Mouse (Mus musculus): ENCODE data around the gene Gm8653. TPM values are rescaled to one million over a fixed set of nuclear protein-coding genes. Genes with fewer than 3 reads are reported as not detected.
"Not testable (repeated sequence)": the region's sequence is repeated elsewhere in the genome, so short reads cannot be mapped to it uniquely, and the experiment has no call there.

The Gm8653 gene
- polyA plus RNA-seq (2015; fragmentation: Nextera tagmentation; extraction: Ambion mirVana), result not detected in 2 replicates

GRCm38 (mm10) chr7:22201164-22201563 is at the start of gene Gm8653:
Gm8653 (minus strand) TSS chr7:22201264.
- ATAC-seq (ENCODE audit: extremely low read depth, insufficient number of reproducible peaks, low FRiP score, low TSS enrichment); H3K9me3 ChIP-seq: not testable (repeated sequence)
- WGBS, result no CpG with 5 or more reads among the region's 2 CpGs

GRCm38 (mm10) chr7:22229384-22229783 is 28.3 kb upstream of the Gm8653 start, which contains the start of gene Gm8453:
Gm8453 (minus strand) TSS chr7:22229484.
- not testable (repeated sequence) for H3K9me3 ChIP-seq; H3K36me3 ChIP-seq; H3K9ac ChIP-seq; H3K27ac ChIP-seq (replicated peaks); H3K4me3 ChIP-seq; H3K27me3 ChIP-seq (replicated peaks); H3K4me2 ChIP-seq; H3K4me1 ChIP-seq; ATAC-seq (ENCODE audit: extremely low read depth, insufficient number of reproducible peaks, low FRiP score, low TSS enrichment)
- WGBS, result 14% methylated on average over 2 of the region's 2 CpGs

More at GRCm38 (mm10) chr7:22201164-22201563, at the start of gene Gm8653:
- H3K36me3 ChIP-seq; H3K9ac ChIP-seq; H3K27ac ChIP-seq (replicated peaks); H3K4me1 ChIP-seq; H3K4me3 ChIP-seq; H3K27me3 ChIP-seq (replicated peaks); H3K4me2 ChIP-seq: not testable (repeated sequence)

- H3K4me2 ChIP-seq; H3K9ac ChIP-seq; H3K27me3 ChIP-seq (replicated peaks); ATAC-seq (ENCODE audit: extremely low read depth, insufficient number of reproducible peaks, low FRiP score, low TSS enrichment); H3K27ac ChIP-seq (replicated peaks); H3K9me3 ChIP-seq; H3K4me3 ChIP-seq; H3K4me1 ChIP-seq; H3K36me3 ChIP-seq: not testable (repeated sequence)
- no CpG with 5 or more reads among the region's 3 CpGs for WGBS
Measured at GRCm38 (mm10) chr7:22189077-22189476, 12.0 kb downstream of the Gm8653 start, which contains the start of gene Vmn1r143. Vmn1r143 (plus strand) TSS chr7:22189377.

GRCm38 (mm10) chr7:22163935-22164334 is 37.1 kb downstream of the Gm8653 start, which contains the start of gene Vmn1r142:
Vmn1r142 (minus strand) TSS chr7:22164035.
- no CpG with 5 or more reads among the region's 3 CpGs for WGBS
- not testable (repeated sequence) for H3K27me3 ChIP-seq (replicated peaks); H3K4me2 ChIP-seq; H3K27ac ChIP-seq (replicated peaks); ATAC-seq (ENCODE audit: extremely low read depth, insufficient number of reproducible peaks, low FRiP score, low TSS enrichment); H3K9ac ChIP-seq; H3K36me3 ChIP-seq; H3K4me3 ChIP-seq; H3K9me3 ChIP-seq; H3K4me1 ChIP-seq

Other genes starting within 250 kb of the Gm8653 start
- gene Vmn1r137, start 206.7 kb downstream of the Gm8653 start, polyA plus RNA-seq (2015; fragmentation: Nextera tagmentation; extraction: Ambion mirVana), result not detected in 2 replicates
- not detected in 2 replicates for gene Vmn1r138, start 172.4 kb downstream of the Gm8653 start, polyA plus RNA-seq (2015; fragmentation: Nextera tagmentation; extraction: Ambion mirVana)
- not detected in 2 replicates for gene Gm6176, start 145.0 kb downstream of the Gm8653 start, polyA plus RNA-seq (2015; fragmentation: Nextera tagmentation; extraction: Ambion mirVana)
- not detected in 2 replicates for gene Vmn1r139, start 132.2 kb downstream of the Gm8653 start, polyA plus RNA-seq (2015; fragmentation: Nextera tagmentation; extraction: Ambion mirVana)
- gene Gm16451, start 83.0 kb downstream of the Gm8653 start, polyA plus RNA-seq (2015; fragmentation: Nextera tagmentation; extraction: Ambion mirVana), result not detected in 2 replicates
- not detected in 2 replicates for gene Gm10666, start 66.5 kb downstream of the Gm8653 start, polyA plus RNA-seq (2015; fragmentation: Nextera tagmentation; extraction: Ambion mirVana)
- gene Vmn1r142, start 37.2 kb downstream of the Gm8653 start, polyA plus RNA-seq (2015; fragmentation: Nextera tagmentation; extraction: Ambion mirVana), result not detected in 2 replicates
- not detected in 2 replicates for gene Vmn1r143, start 11.9 kb downstream of the Gm8653 start, polyA plus RNA-seq (2015; fragmentation: Nextera tagmentation; extraction: Ambion mirVana)
- gene Gm8453, start 28.2 kb upstream of the Gm8653 start, polyA plus RNA-seq (2015; fragmentation: Nextera tagmentation; extraction: Ambion mirVana), result not detected in 2 replicates
- gene Gm4187, start 128.5 kb upstream of the Gm8653 start, polyA plus RNA-seq (2015; fragmentation: Nextera tagmentation; extraction: Ambion mirVana), result not detected in 2 replicates
- gene Gm8660, start 169.8 kb upstream of the Gm8653 start, polyA plus RNA-seq (2015; fragmentation: Nextera tagmentation; extraction: Ambion mirVana), result not detected in 2 replicates
- gene Vmn1r148, start 212.3 kb upstream of the Gm8653 start, polyA plus RNA-seq (2015; fragmentation: Nextera tagmentation; extraction: Ambion mirVana), result not detected in 2 replicates
- gene Vmn1r149, start 237.0 kb upstream of the Gm8653 start, polyA plus RNA-seq (2015; fragmentation: Nextera tagmentation; extraction: Ambion mirVana), result not detected in 2 replicates